Mouse (Mus musculus) G1E (cell line): ENCODE results near the gene Rbpj. TPM values are rescaled to one million over a fixed set of nuclear protein-coding genes. Genes with fewer than 3 reads are reported as not detected.

Source experiments
- ATAC-seq: 2 replicates; pipeline ENCODE4 v1.8.0; 2016; ENCODE audit warnings: mild to moderate bottlenecking; ENCODE audit not compliant: insufficient number of reproducible peaks, poor library complexity, low FRiP score, severe bottlenecking; ENCODE audit errors: extremely low read depth
- DNase-seq: peaks from one replicate; pipeline ENCODE4 v3.0.0; 2012; ENCODE audit warnings: low spot score
- H3K27me3 ChIP-seq: 2 replicates; pipeline ENCODE4 v1.6.1; 2012; ENCODE audit warnings: mild to moderate bottlenecking, low read length, inconsistent platforms; ENCODE audit not compliant: insufficient read depth
- H3K36me3 ChIP-seq: replicated peaks from 2 replicates; pipeline ENCODE3; 2012; ENCODE audit warnings: mild to moderate bottlenecking, inconsistent platforms
- H3K4me1 ChIP-seq: 2 replicates; pipeline ENCODE4 v1.6.1; 2012; ENCODE audit warnings: low read depth, low read length, inconsistent platforms, mixed read lengths; ENCODE audit not compliant: insufficient read depth
- H3K4me3 ChIP-seq: 2 replicates; pipeline ENCODE4 v1.5.1; 2012; ENCODE audit warnings: low read depth, mild to moderate bottlenecking, inconsistent platforms, low read length, moderate library complexity, mixed read lengths
- H3K9me3 ChIP-seq: replicated peaks from 2 replicates; pipeline ENCODE4 v1.6.1; 2012; ENCODE audit warnings: inconsistent platforms
- CTCF ChIP-seq: IDR thresholded peaks from 2 replicates; pipeline ENCODE4 v1.5.1; 2012; ENCODE audit warnings: low read depth, low read length, inconsistent platforms, mixed read lengths
- GATA1 ChIP-seq: IDR thresholded peaks from 2 replicates; pipeline ENCODE4 v1.6.1; 2012; ENCODE audit warnings: borderline replicate concordance, low read length, inconsistent platforms, mixed read lengths
- GATA2 ChIP-seq: IDR thresholded peaks from 2 replicates; pipeline ENCODE4 v1.6.1; 2012; ENCODE audit warnings: low read depth, low read length, inconsistent platforms, borderline replicate concordance
- POLR2AphosphoS5 ChIP-seq: IDR thresholded peaks from 2 replicates; pipeline ENCODE4 v1.6.1; 2012; ENCODE audit warnings: low read depth, low read length, inconsistent platforms; ENCODE audit not compliant: insufficient replicate concordance
- TAL1 ChIP-seq: conservative IDR thresholded peaks from 2 replicates; pipeline ENCODE4 v1.6.1; 2012; ENCODE audit warnings: low read depth, low read length, inconsistent platforms, mixed read lengths
- polyA plus RNA-seq: library from polyadenylated mRNA; stranded (reverse); fragments of >175 nt; gene quantifications from 2 replicates; pipeline ENCODE4 v1.2.3, GENCODE M21; 2012
- total RNA-seq, 2 experiments: library from RNA; stranded (forward) in 1 of 2; stranded (reverse) in 1 of 2; fragments of 200-1000 nt in 1 of 2; fragments of >200 nt in 1 of 2; fragmentation: Nextera tagmentation in 1 of 2; gene quantifications; 2 replicates each; pipeline ENCODE4 v1.2.3; 2014 to 2017

The Rbpj gene
- total and polyA plus RNA-seq, 3 experiments: 5.5 to 33.5 (median 17.2) TPM

DNA sequence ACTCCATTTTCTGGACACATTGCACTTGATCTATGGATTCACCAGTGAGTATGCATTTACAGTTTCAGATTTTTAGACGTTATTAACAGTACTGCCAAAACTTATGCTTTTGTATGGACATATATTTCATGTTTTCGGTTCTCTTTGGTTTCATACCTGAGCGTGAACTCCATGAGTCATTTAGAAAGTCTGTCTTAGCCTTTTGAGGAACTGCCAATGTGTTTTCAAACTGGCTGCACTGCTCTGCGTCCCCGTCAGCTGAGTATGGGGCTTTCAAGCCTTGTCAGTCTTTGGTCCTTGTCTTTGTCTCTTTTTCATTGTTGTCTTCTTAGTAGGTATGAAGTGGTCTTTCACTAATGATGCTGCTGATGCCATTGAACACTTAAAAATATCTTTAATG lies 106.5 kb downstream of the Rbpj start:
- Histone ChIP-seq H3K9me3 (no peaks in the 10 kb centered on the region), H3K27me3 (peaks cover 11% of the 10 kb centered on the region), H3K36me3 (no peaks in the 10 kb centered on the region), H3K4me1 (no peaks in the 10 kb centered on the region), H3K4me3 (no peak overlapping the region)
- no peak for DNase-seq
- TF ChIP-seq GATA1 (no peak), TAL1 (no peak), CTCF (no peak), POLR2AphosphoS5 (no peak), GATA2 (no peak)
- ATAC-seq: no peak

DNA sequence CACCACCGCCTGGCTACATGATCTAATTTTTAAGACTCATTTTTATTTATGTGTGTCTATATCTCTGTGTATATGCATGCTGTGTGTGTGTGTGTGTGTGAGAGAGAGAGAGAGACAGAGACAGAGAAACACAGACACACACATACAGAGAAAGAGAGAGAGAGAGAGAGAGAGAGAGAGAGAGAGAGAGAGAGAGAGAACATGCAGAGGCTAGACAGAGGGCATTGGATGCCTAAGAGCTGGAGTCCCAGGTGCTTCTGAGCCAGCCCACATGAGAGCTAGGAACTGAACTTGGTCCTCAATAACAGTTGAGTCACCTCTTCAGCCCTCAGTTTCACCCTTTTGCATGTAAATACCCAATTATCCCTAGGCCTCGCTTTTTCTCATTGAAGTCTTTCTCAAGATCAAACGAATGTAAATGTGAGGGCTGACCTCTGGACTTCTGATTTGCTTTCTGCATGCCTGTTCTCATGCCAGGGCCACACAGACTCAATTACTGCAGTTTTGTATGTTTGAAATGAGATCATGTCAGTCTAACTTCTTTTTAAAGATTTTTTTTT lies 109.0 kb downstream of the Rbpj start:
- Histone ChIP-seq H3K4me3 (no peak overlapping the region), H3K27me3 (peaks cover 11% of the 10 kb centered on the region), H3K4me1 (no peaks in the 10 kb centered on the region), H3K36me3 (no peaks in the 10 kb centered on the region), H3K9me3 (no peaks in the 10 kb centered on the region)
- no peak for TF ChIP-seq TAL1
- TF ChIP-seq CTCF: no peak
- no peak for TF ChIP-seq POLR2AphosphoS5
- no peak for TF ChIP-seq GATA2
- TF ChIP-seq GATA1: no peak
- no peak for ATAC-seq
- no peak for DNase-seq

DNA sequence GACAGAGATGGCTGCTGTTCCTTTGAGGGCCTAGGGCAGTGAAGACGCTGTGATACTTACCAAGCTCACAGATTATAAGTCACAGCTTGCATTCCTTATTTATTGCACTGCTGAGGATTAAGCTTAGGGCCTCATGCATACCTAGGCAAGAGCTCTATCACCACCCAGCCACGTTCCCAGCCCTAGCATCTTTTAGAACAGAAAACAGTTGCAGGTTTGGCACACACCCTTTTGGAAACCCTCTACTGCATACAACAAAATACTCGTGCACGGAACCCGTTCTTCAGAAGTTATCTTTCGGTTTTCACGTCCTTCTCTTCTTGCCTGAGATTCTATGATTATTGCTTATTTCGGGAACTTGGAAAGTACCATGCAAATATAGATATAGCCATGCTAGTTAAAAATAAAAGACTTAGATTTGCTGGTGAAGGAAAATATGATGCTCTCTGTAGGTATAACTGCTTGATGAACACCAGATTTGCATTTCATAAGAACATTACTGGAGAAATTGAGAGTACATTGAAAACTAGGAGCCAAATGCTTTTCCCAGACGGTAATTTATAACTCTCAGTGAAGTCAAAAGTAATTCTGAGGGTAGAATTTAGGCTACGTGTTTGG lies 111.4 kb downstream of the Rbpj start:
- Histone ChIP-seq H3K27me3 (peaks cover 18% of the 10 kb centered on the region), H3K36me3 (no peaks in the 10 kb centered on the region), H3K4me1 (no peaks in the 10 kb centered on the region), H3K9me3 (no peaks in the 10 kb centered on the region), H3K4me3 (no peak overlapping the region)
- no peak for DNase-seq
- TF ChIP-seq CTCF (no peak), GATA2 (no peak), TAL1 (no peak), GATA1 (no peak), POLR2AphosphoS5 (no peak)
- no peak for ATAC-seq

GRCm38 (mm10) chr5:53584069-53584767 lies 118.3 kb downstream of the Rbpj start:
- H3K9me3 ChIP-seq: no peaks in the 10 kb centered on the region
- peaks cover 7% of the 10 kb centered on the region; the same call in 1 of the 2 replicates for H3K27me3 ChIP-seq
- H3K4me3 ChIP-seq: no peak overlapping the region
- no peak for ATAC-seq
- no peak for TF ChIP-seq TAL1
- TF ChIP-seq GATA2: no peak
- no peak for TF ChIP-seq POLR2AphosphoS5
- no peak for TF ChIP-seq GATA1
- TF ChIP-seq CTCF: no peak
- peaks cover 13% of the 10 kb centered on the region for H3K4me1 ChIP-seq
- no peak for DNase-seq
- H3K36me3 ChIP-seq: no peaks in the 10 kb centered on the region

- TF ChIP-seq GATA2: no peak
- TF ChIP-seq CTCF: no peak
- no peak for TF ChIP-seq TAL1
- TF ChIP-seq POLR2AphosphoS5: no peak
- TF ChIP-seq GATA1: no peak
- Histone ChIP-seq H3K36me3 (no peaks in the 10 kb centered on the region), H3K4me1 (peaks cover 35% of the 10 kb centered on the region), H3K4me3 (peak overlapping the region; percentile 88), H3K27me3 (no peaks in the 10 kb centered on the region), H3K9me3 (no peaks in the 10 kb centered on the region)
- peak; percentile 5; the same call in 1 of the 2 replicates for ATAC-seq
- peak; percentile 39 for DNase-seq
Measured at GRCm38 (mm10) chr5:53588421-53589171, 122.6 kb downstream of the Rbpj start.

DNA sequence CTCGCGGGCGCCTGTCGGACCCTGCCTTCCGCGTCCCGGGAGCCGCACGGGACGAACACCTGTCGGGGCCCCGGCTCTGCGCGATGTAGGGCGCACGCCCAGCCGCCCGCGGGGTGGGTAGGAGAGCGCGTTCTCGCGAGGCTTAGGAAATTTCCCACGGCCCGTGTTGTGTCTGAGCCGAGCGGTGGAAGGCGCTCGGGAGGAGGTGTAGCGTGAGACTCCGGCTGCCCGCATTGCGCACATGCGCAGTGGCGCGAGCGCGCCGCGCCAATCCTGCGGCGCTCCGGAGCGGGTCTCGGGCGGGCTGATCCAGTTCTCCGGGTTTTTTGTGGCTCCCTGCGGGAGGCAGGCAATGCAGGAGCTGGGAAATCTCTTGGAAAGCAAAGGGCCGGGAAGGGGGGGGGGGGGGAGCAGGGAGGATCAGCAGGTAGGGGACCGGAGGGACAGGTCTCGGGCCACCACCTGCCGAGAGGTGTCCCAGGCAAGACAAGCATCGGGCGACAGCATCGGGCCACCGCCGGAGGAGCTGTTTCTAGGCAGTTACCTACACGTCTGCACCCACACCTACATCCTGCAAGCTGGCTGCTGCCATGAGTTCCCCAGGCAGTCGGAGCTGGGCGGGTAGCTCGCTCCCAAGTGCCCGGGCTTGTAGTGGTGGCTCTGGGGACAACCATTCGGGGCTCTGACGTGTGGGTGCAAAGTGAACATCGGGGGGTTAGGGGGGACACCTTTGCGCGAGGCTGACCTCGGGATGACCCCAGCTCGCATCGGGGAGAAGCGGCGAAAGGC lies 123.4 kb downstream of the Rbpj start:
- H3K27me3 ChIP-seq: no peaks in the 10 kb centered on the region
- TF ChIP-seq GATA1: no peak
- TF ChIP-seq GATA2: no peak
- TF ChIP-seq CTCF: no peak
- TF ChIP-seq POLR2AphosphoS5: no peak
- TF ChIP-seq TAL1: no peak
- ATAC-seq (peak; percentile 66), DNase-seq (peak; percentile 92)
- H3K9me3 ChIP-seq: no peaks in the 10 kb centered on the region
- peak overlapping the region; percentile 88 for H3K4me3 ChIP-seq
- peaks cover 40% of the 10 kb centered on the region for H3K4me1 ChIP-seq
- H3K36me3 ChIP-seq: no peaks in the 10 kb centered on the region
